Mouse (Mus musculus): Measurements from ENCODE around the gene Kirrel3. TPM values are rescaled to one million over a fixed set of nuclear protein-coding genes. Genes with fewer than 3 reads are reported as not detected.

Gene Kirrel3
- polyA plus RNA-seq, 1 experiment from 2014 or later: 54.0 TPM

DNA sequence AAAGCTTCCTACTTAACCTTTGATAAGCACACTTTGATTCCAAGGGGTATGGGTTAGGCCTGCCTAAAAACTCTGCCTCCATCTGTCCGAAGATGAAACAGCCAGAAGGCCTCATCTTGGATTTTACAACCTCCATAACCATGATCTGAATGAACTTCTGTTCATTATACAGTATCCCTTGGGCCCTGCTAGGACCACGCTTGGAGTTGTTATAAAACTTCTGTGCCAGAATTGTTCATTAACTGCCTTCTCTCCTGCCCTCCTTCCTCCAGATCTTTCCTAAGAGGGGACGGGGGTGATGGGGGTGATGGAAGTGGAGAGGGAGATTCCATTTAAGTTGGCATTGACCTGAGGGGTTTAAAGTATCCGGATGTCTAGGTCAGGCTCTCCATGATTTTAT lies 572.5 kb downstream of the Kirrel3 start:
- H3K9me3 ChIP-seq (replicated peaks; ENCODE audit: control insufficient read depth, low read length, poor library complexity, severe bottlenecking): no peaks in the 10 kb centered on the region
- no peak overlapping the region for H3K9ac ChIP-seq (ENCODE audit: low read depth, low read length)
- H3K36me3 ChIP-seq (ENCODE audit: control insufficient read depth, insufficient read depth, low read length): no peaks in the 10 kb centered on the region
- no peak overlapping the region for H3K27ac ChIP-seq (ENCODE audit: low read length)
- 95% methylated on average over 4 of the region's 4 CpGs for whole genome bisulfite sequencing
- H3K4me1 ChIP-seq (ENCODE audit: control insufficient read depth, insufficient read depth, low read length): no peaks in the 10 kb centered on the region
- no peak overlapping the region for H3K4me3 ChIP-seq (ENCODE audit: low read depth, low read length)
- H3K4me2 ChIP-seq (ENCODE audit: low read length): no peak overlapping the region
- no peak for ATAC-seq
- no peaks in the 10 kb centered on the region for H3K27me3 ChIP-seq (ENCODE audit: control insufficient read depth, insufficient read depth, low read depth, low read length)

DNA sequence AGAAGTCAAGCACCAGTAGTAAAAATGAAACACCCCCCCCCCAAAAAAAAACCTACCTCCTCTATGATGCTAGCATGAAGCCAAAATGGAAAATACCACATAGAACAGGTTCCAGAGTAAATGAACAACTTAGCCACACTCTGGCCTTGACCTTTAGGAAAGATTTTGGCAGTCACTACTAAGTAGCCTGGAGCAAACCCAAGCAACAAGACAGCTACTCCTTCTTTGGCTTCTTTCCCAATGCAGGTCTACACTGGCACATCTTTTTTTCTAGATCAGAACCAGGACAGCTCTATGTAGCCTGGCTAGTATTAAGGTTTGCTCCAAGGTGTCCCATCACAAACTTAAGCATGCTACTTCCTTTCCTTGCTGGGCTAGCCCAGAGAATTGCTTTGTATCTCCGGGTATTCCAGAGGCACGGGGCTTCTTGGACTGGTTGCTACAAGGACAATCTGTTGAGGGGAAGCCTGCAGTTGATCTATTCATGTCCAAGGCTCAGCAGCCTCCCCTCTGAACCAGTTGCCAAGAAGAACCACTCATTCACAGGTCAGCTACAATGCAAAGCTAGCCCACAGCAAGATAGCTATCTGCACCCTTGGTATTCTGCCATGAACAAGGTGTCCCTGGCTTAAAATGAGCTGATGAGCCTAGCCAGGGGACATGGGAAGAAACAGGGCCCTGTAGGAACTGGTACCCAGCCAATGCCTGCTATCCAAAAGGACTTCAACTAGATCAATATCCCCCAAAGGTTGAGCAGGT lies 573.1 kb downstream of the Kirrel3 start:
- 96% methylated on average over 2 of the region's 2 CpGs for WGBS
- no peaks in the 10 kb centered on the region for H3K4me1 ChIP-seq (ENCODE audit: control insufficient read depth, insufficient read depth, low read length)
- H3K4me2 ChIP-seq (ENCODE audit: low read length): no peak overlapping the region
- H3K27me3 ChIP-seq (ENCODE audit: control insufficient read depth, insufficient read depth, low read depth, low read length): no peaks in the 10 kb centered on the region
- no peaks in the 10 kb centered on the region for H3K36me3 ChIP-seq (ENCODE audit: control insufficient read depth, insufficient read depth, low read length)
- no peak overlapping the region for H3K4me3 ChIP-seq (ENCODE audit: low read depth, low read length)
- no peaks in the 10 kb centered on the region for H3K9me3 ChIP-seq (replicated peaks; ENCODE audit: control insufficient read depth, low read length, poor library complexity, severe bottlenecking)
- no peak for ATAC-seq
- no peak overlapping the region for H3K27ac ChIP-seq (ENCODE audit: low read length)
- H3K9ac ChIP-seq (ENCODE audit: low read depth, low read length): no peak overlapping the region

DNA sequence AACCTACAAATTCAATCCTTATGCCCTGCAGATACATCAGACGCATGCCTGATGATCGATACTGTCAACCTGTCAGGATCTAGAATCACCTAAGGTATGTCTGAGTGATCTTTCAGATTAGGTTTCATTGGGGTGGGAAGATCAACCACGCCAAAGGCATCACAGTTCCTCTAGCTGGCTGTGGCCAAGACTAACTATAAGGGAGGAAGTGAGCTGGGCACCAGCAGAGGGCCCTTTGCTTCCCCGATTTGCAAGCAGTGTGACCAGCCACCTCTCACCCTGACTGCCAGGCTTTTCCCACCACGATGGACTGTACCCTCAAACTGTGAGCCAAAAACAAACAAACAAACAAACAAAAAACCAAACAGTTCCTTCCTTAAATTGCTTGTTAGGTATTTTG lies 574.2 kb downstream of the Kirrel3 start:
- 88% methylated on average over 5 of the region's 5 CpGs for WGBS

DNA sequence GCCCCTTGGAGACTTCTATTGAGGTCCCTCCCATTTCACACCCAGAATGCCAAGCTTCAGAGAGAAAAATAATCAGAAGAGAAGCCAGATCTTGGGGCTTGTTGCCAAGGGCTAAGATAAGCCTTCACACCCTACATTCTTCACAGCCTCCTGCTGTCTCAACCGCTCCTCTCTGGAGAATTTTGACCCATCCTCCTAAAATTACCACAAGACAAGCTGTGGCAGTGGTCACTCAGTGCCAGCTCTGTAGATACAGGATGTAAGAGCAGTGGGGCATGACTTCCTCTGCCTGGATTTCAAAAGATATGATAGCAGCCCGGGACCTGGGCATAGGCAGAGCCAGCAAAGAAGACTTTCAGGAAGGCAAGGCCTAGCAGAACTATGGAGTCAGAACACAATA lies 575.8 kb downstream of the Kirrel3 start:
- ATAC-seq: no peak
- 74% methylated on average over 2 of the region's 2 CpGs for WGBS

More for the DNA sequence above, 574.2 kb downstream of the Kirrel3 start:
- Histone ChIP-seq H3K27ac (ENCODE audit: low read length) (no peak overlapping the region), H3K9ac (ENCODE audit: low read depth, low read length) (no peak overlapping the region), H3K36me3 (ENCODE audit: control insufficient read depth, insufficient read depth, low read length) (no peaks in the 10 kb centered on the region), H3K4me3 (ENCODE audit: low read depth, low read length) (no peak overlapping the region), H3K4me1 (ENCODE audit: control insufficient read depth, insufficient read depth, low read length) (no peaks in the 10 kb centered on the region), H3K4me2 (ENCODE audit: low read length) (no peak overlapping the region), H3K9me3 (replicated peaks; ENCODE audit: control insufficient read depth, low read length, poor library complexity, severe bottlenecking) (no peaks in the 10 kb centered on the region), H3K27me3 (ENCODE audit: control insufficient read depth, insufficient read depth, low read depth, low read length) (no peaks in the 10 kb centered on the region)
- ATAC-seq: no peak

More for the DNA sequence above, 575.8 kb downstream of the Kirrel3 start:
- Histone ChIP-seq H3K9ac (ENCODE audit: low read depth, low read length) (no peak overlapping the region), H3K9me3 (replicated peaks; ENCODE audit: control insufficient read depth, low read length, poor library complexity, severe bottlenecking) (no peaks in the 10 kb centered on the region), H3K4me3 (ENCODE audit: low read depth, low read length) (no peak overlapping the region), H3K36me3 (ENCODE audit: control insufficient read depth, insufficient read depth, low read length) (no peaks in the 10 kb centered on the region), H3K4me2 (ENCODE audit: low read length) (no peak overlapping the region), H3K27me3 (ENCODE audit: control insufficient read depth, insufficient read depth, low read depth, low read length) (no peaks in the 10 kb centered on the region), H3K4me1 (ENCODE audit: control insufficient read depth, insufficient read depth, low read length) (no peaks in the 10 kb centered on the region), H3K27ac (ENCODE audit: low read length) (no peak overlapping the region)

All from midbrain, embryonic 16.5 days (tissue).